8 mouse cellular contexts compared by ENCODE assay signal in the genomic region with DNA sequence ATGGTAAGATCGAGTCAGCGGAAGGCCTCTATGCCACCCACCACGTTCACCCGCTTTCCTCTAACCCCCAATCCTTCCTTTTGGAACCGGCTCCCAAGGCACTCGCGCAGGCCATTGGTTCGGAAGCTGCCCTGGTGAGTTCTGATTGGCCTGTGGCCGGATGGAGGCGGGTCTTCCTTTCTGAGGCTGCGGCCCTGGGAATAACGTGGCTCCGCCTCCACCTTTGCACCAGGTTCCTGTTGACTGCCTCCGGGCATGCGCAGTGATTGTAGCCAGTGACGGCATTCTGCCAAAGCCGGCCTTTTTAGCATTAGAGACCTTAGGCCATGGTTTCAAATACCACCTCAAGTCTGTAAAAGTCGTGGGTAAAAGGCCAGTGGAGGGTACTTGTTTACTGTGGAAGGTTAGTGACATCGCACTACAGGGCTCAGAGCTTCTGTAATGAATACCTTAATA. TPM values are rescaled to one million over a fixed set of nuclear protein-coding genes. Genes with fewer than 3 reads are reported as not detected.
DNase-seq lines count a peak whose midpoint lies in the region; ATAC-seq and TF ChIP-seq lines count a peak whose summit lies in the region.

No protein-coding gene starts in this region.

- no peaks in the 10 kb centered on the region for H3K9me3 ChIP-seq in embryonic facial prominence, embryonic 14.5 days (ENCODE audit: control insufficient read depth, low read length)
- H3K9me3 ChIP-seq in limb, embryonic 13.5 days = no peaks in the 10 kb centered on the region
- no peaks in the 10 kb centered on the region for H3K9me3 ChIP-seq in midbrain, embryonic 16.5 days (replicated peaks; ENCODE audit: control insufficient read depth, low read length, poor library complexity, severe bottlenecking)

- no peaks in the 10 kb centered on the region for H3K36me3 ChIP-seq in embryonic facial prominence, embryonic 14.5 days (ENCODE audit: control insufficient read depth, insufficient read depth, low read length)
- no peaks in the 10 kb centered on the region for H3K36me3 ChIP-seq in heart, adult 2 months (ENCODE audit: control insufficient read depth, insufficient read depth, low read length)
- H3K36me3 ChIP-seq in limb, embryonic 13.5 days = no peaks in the 10 kb centered on the region
- no peaks in the 10 kb centered on the region for H3K36me3 ChIP-seq in midbrain, embryonic 16.5 days (ENCODE audit: control insufficient read depth, insufficient read depth, low read length)

- H3K27me3 ChIP-seq in embryonic facial prominence, embryonic 14.5 days (replicated peaks; ENCODE audit: control insufficient read depth, insufficient read depth, low read length) = no peaks in the 10 kb centered on the region
- no peaks in the 10 kb centered on the region for H3K27me3 ChIP-seq in heart, adult 2 months (ENCODE audit: control insufficient read depth, insufficient read depth, low read length)
- no peaks in the 10 kb centered on the region for H3K27me3 ChIP-seq in limb, embryonic 13.5 days
- H3K27me3 ChIP-seq in midbrain, embryonic 16.5 days (ENCODE audit: control insufficient read depth, insufficient read depth, low read depth, low read length) = no peaks in the 10 kb centered on the region

- intact Hi-C loops in heart, adult 2 months (cut with DNase I) = no loop called here

- H3K9ac ChIP-seq in embryonic facial prominence, embryonic 14.5 days (ENCODE audit: low read depth, low read length) = peak overlapping the region; percentile 42
- H3K9ac ChIP-seq in heart, adult 2 months (ENCODE audit: low read depth, low read length) = peak overlapping the region; percentile 74
- H3K9ac ChIP-seq in limb, embryonic 13.5 days = no peak overlapping the region
- H3K9ac ChIP-seq in midbrain, embryonic 16.5 days (ENCODE audit: low read depth, low read length) = 0 out of 2 replicates have a peak overlapping the region, but pooled peaks have one; percentile 44

- no peak for TF ChIP-seq EP300 in heart, adult 2 months (IDR thresholded peaks at IDR 0.05; ENCODE audit: insufficient read depth, low read depth, low read length)

- peak; percentile 98 for DNase-seq in 3T3-L1 (ENCODE audit: low read depth, low spot score)
- DNase-seq in adrenal gland, postnatal 4 days (ENCODE audit: low spot score in 2 of 2) = peak; percentile 66 to 77
- peak; percentile 97 for DNase-seq in embryonic facial prominence, embryonic 14.5 days (ENCODE audit: low spot score)
- DNase-seq in heart, adult 2 months = peak; percentile 94 to 96
- peak; percentile 98 for DNase-seq in kidney, adult 8-10 months
- peak; percentile 88 to 97 for DNase-seq in spleen, postnatal 10 days (ENCODE audit: low spot score in 2 of 2)

- WGBS in embryonic facial prominence, embryonic 14.5 days = 36% methylated on average over 14 of the region's 19 CpGs
- 20% methylated on average over 19 of the region's 19 CpGs for WGBS in heart, adult 2 months
- WGBS in limb, embryonic 13.5 days = 11% methylated on average over 15 of the region's 19 CpGs
- WGBS in midbrain, embryonic 16.5 days = 19% methylated on average over 19 of the region's 19 CpGs

- no peak for TF ChIP-seq CTCF in heart, adult 2 months (IDR thresholded peaks at IDR 0.05)

- peak overlapping the region; percentile 31 for H3K4me3 ChIP-seq in embryonic facial prominence, embryonic 14.5 days (ENCODE audit: low read depth, low read length)
- H3K4me3 ChIP-seq in heart, adult 2 months = peak overlapping the region; percentile 36
- peak overlapping the region; percentile 29 for H3K4me3 ChIP-seq in limb, embryonic 13.5 days
- H3K4me3 ChIP-seq in midbrain, embryonic 16.5 days (ENCODE audit: low read depth, low read length) = peak overlapping the region; percentile 32

- peak; percentile 96 for ATAC-seq in embryonic facial prominence, embryonic 14.5 days (ENCODE audit: low read depth)
- ATAC-seq in limb, embryonic 13.5 days (ENCODE audit: low FRiP score, low read depth) = peak; percentile 96
- peak; percentile 92 for ATAC-seq in midbrain, embryonic 16.5 days

- no peaks in the 10 kb centered on the region for H3K4me1 ChIP-seq in embryonic facial prominence, embryonic 14.5 days (ENCODE audit: control insufficient read depth, insufficient read depth, low read length)
- H3K4me1 ChIP-seq in heart, adult 2 months (ENCODE audit: control insufficient read depth, insufficient read depth, low read length) = no peaks in the 10 kb centered on the region
- H3K4me1 ChIP-seq in limb, embryonic 13.5 days = 0 out of 2 replicates have a peak, but pooled peaks cover 5% of the 10 kb centered on the region
- peaks cover 4% of the 10 kb centered on the region for H3K4me1 ChIP-seq in midbrain, embryonic 16.5 days (ENCODE audit: control insufficient read depth, insufficient read depth, low read length)

- peak overlapping the region; percentile 51 for H3K4me2 ChIP-seq in embryonic facial prominence, embryonic 14.5 days (ENCODE audit: low read depth, low read length)
- peak overlapping the region; percentile 52 for H3K4me2 ChIP-seq in limb, embryonic 13.5 days (replicated peaks)
- H3K4me2 ChIP-seq in midbrain, embryonic 16.5 days (ENCODE audit: low read length) = peak overlapping the region; percentile 44

- no peaks in the 10 kb centered on the region for H3K79me2 ChIP-seq in heart, adult 2 months (replicated peaks; ENCODE audit: control insufficient read depth, insufficient read depth, low read length)

- peak overlapping the region; percentile 55 for H3K27ac ChIP-seq in embryonic facial prominence, embryonic 14.5 days (replicated peaks; ENCODE audit: low read depth, low read length)
- H3K27ac ChIP-seq in heart, adult 2 months = peak overlapping the region; percentile 91
- H3K27ac ChIP-seq in limb, embryonic 13.5 days = peak overlapping the region; percentile 39; the same call in 1 of the 2 replicates
- H3K27ac ChIP-seq in midbrain, embryonic 16.5 days (ENCODE audit: low read length) = peak overlapping the region; percentile 74

- TF ChIP-seq POLR2A in heart, adult 2 months (IDR thresholded peaks at IDR 0.05; ENCODE audit: insufficient read depth, low read depth, low read length) = peak; percentile 49; the same call in 1 of the 2 replicates

RNA-seq across cellular contexts. Expression of gene Was, which starts 6.5 kb away (rescaled TPM):
- 1 to 10 TPM; 3.1 to 3.3 TPM for total RNA-seq in adrenal gland, postnatal 4 days (2021)
- 0.97 and 1.0 TPM in 2 replicates for polyA plus RNA-seq in embryonic facial prominence, embryonic 14.5 days (2014; fragmentation: Nextera tagmentation; extraction: Ambion mirVana)
- total RNA-seq in heart, adult 2 months (2021) = 1 to 10 TPM; 1.7 to 2.6 TPM
- polyA plus RNA-seq in heart, adult 2 months (2012; rRNA removed) = 1.9 and 2.2 TPM in 2 replicates
- 0.15 and 0.40 TPM in 2 replicates for polyA plus RNA-seq in limb, embryonic 13.5 days (2015; fragmentation: Nextera tagmentation; extraction: Ambion mirVana)
- 0.12 and 0.19 TPM in 2 replicates for polyA plus RNA-seq in midbrain, embryonic 16.5 days (2015; fragmentation: Nextera tagmentation; extraction: Ambion mirVana)

RNA-seq across cellular contexts. Expression of gene Suv39h1, which starts 22.3 kb away (rescaled TPM):
- total RNA-seq in adrenal gland, postnatal 4 days (2021) = 10 to 100 TPM; 28.9 to 30.0 TPM
- polyA plus RNA-seq in embryonic facial prominence, embryonic 14.5 days (2014; fragmentation: Nextera tagmentation; extraction: Ambion mirVana) = 42.5 and 47.6 TPM in 2 replicates
- 1 to 10 TPM; 3.6 to 3.9 TPM for total RNA-seq in heart, adult 2 months (2021)
- polyA plus RNA-seq in heart, adult 2 months (2012; rRNA removed) = 4.6 and 6.1 TPM in 2 replicates
- 67.8 and 69.3 TPM in 2 replicates for polyA plus RNA-seq in limb, embryonic 13.5 days (2015; fragmentation: Nextera tagmentation; extraction: Ambion mirVana)
- polyA plus RNA-seq in midbrain, embryonic 16.5 days (2015; fragmentation: Nextera tagmentation; extraction: Ambion mirVana) = 39.1 and 44.6 TPM in 2 replicates

RNA-seq across cellular contexts. Expression of gene Wdr13, which starts 35.9 kb away (rescaled TPM):
- total RNA-seq in adrenal gland, postnatal 4 days (2021) = 10 to 100 TPM; 68.3 to 76.5 TPM
- polyA plus RNA-seq in embryonic facial prominence, embryonic 14.5 days (2014; fragmentation: Nextera tagmentation; extraction: Ambion mirVana) = 19.3 and 21.8 TPM in 2 replicates
- total RNA-seq in heart, adult 2 months (2021) = 10 to 100 TPM; 35.1 to 39.6 TPM
- polyA plus RNA-seq in heart, adult 2 months (2012; rRNA removed) = 56.0 and 60.2 TPM in 2 replicates
- 20.1 TPM in 2 replicates for polyA plus RNA-seq in limb, embryonic 13.5 days (2015; fragmentation: Nextera tagmentation; extraction: Ambion mirVana)
- 70.5 and 72.8 TPM in 2 replicates for polyA plus RNA-seq in midbrain, embryonic 16.5 days (2015; fragmentation: Nextera tagmentation; extraction: Ambion mirVana)

RNA-seq across cellular contexts. Expression of gene Rbm3, which starts 48.9 kb away (rescaled TPM):
- total RNA-seq in adrenal gland, postnatal 4 days (2021) = 100 to 1,000 TPM; 391 to 494 TPM
- polyA plus RNA-seq in embryonic facial prominence, embryonic 14.5 days (2014; fragmentation: Nextera tagmentation; extraction: Ambion mirVana) = 420 and 489 TPM in 2 replicates
- 10 to 100 TPM; 38.1 to 78.9 TPM for total RNA-seq in heart, adult 2 months (2021)
- 44.1 and 55.3 TPM in 2 replicates for polyA plus RNA-seq in heart, adult 2 months (2012; rRNA removed)
- polyA plus RNA-seq in limb, embryonic 13.5 days (2015; fragmentation: Nextera tagmentation; extraction: Ambion mirVana) = 482 and 551 TPM in 2 replicates
- 286 and 306 TPM in 2 replicates for polyA plus RNA-seq in midbrain, embryonic 16.5 days (2015; fragmentation: Nextera tagmentation; extraction: Ambion mirVana)

Comparison
In these comparisons a context has a peak if more than half of its experiments do, and no peak if none do; other contexts are left out.
1. Peak in every context shown above with its lines: DNase-seq, ATAC-seq, H3K4me3 ChIP-seq and H3K27ac ChIP-seq.
2. H3K27ac ChIP-seq: peak in every context shown above with its lines; median percentile 91 in heart, adult 2 months; 74 in midbrain, embryonic 16.5 days; 55 in embryonic facial prominence, embryonic 14.5 days; 39 in limb, embryonic 13.5 days.